Mouse (Mus musculus): Measurements from ENCODE around the gene Nr0b2.

GRCm38 (mm10) chr4:133559846-133560245 is 6.7 kb downstream of the Nr0b2 start:
- no peak for TF ChIP-seq POLR2A (IDR thresholded peaks at IDR 0.05; ENCODE audit: low read depth, low read length)
- no peak for TF ChIP-seq CTCF (IDR thresholded peaks at IDR 0.05; ENCODE audit: borderline replicate concordance, insufficient read depth, low read length)
